Mouse (Mus musculus): ENCODE measurements around the gene Nsun4. TPM values are rescaled to one million over a fixed set of nuclear protein-coding genes. Genes with fewer than 3 reads are reported as not detected.

The Nsun4 gene
- polyA plus RNA-seq (2015; fragmentation: Nextera tagmentation; extraction: Ambion mirVana): 13.7 and 15.6 TPM in 2 replicates

- Histone ChIP-seq H3K27ac (peak within 1 kb of the TSS; percentile 89), H3K27me3 (no peaks in the 10 kb centered on the region), H3K4me1 (peaks cover 16% of the 10 kb centered on the region), H3K4me2 (peak within 1 kb of the TSS; percentile 73), H3K9me3 (replicated peaks) (no peaks in the 10 kb centered on the region), H3K36me3 (ENCODE audit: poor library complexity, severe bottlenecking) (0 out of 2 replicates have a peak, but pooled peaks cover under 1% of the 10 kb centered on the region), H3K4me3 (peak within 1 kb of the TSS; percentile 50), H3K9ac (peak within 1 kb of the TSS; percentile 59)
- under 1% methylated on average over 35 of the region's 35 CpGs for WGBS
- ATAC-seq: peak; percentile 98
Observed at GRCm38 (mm10) chr4:116053399-116053961, at the start of gene Nsun4. Nsun4 (minus strand) TSS chr4:116053876.

GRCm38 (mm10) chr4:116100959-116101358, 47.3 kb upstream of the Nsun4 start:
- ATAC-seq: no peak
- no peaks in the 10 kb centered on the region for H3K4me1 ChIP-seq
- H3K9ac ChIP-seq: no peak overlapping the region
- no peak overlapping the region for H3K4me3 ChIP-seq
- H3K27me3 ChIP-seq: no peaks in the 10 kb centered on the region
- peaks cover 92% of the 10 kb centered on the region for H3K36me3 ChIP-seq (ENCODE audit: poor library complexity, severe bottlenecking)
- no peaks in the 10 kb centered on the region for H3K9me3 ChIP-seq (replicated peaks)
- 91% methylated on average over 7 of the region's 7 CpGs for WGBS
- H3K4me2 ChIP-seq: no peak overlapping the region
- H3K27ac ChIP-seq: no peak overlapping the region

GRCm38 (mm10) chr4:116097211-116097610, 43.5 kb upstream of the Nsun4 start:
- no peak overlapping the region for H3K9ac ChIP-seq
- no peak overlapping the region for H3K4me3 ChIP-seq
- no peaks in the 10 kb centered on the region for H3K27me3 ChIP-seq
- no peak overlapping the region for H3K4me2 ChIP-seq
- no peaks in the 10 kb centered on the region for H3K9me3 ChIP-seq (replicated peaks)
- H3K36me3 ChIP-seq (ENCODE audit: poor library complexity, severe bottlenecking): peaks cover 98% of the 10 kb centered on the region
- ATAC-seq: no peak
- H3K4me1 ChIP-seq: no peaks in the 10 kb centered on the region
- WGBS: 93% methylated on average over 8 of the region's 8 CpGs
- no peak overlapping the region for H3K27ac ChIP-seq

- Histone ChIP-seq H3K4me1 (no peaks in the 10 kb centered on the region), H3K4me2 (no peak overlapping the region), H3K9ac (no peak overlapping the region), H3K27ac (no peak overlapping the region), H3K4me3 (no peak overlapping the region), H3K9me3 (replicated peaks) (no peaks in the 10 kb centered on the region), H3K27me3 (no peaks in the 10 kb centered on the region), H3K36me3 (ENCODE audit: poor library complexity, severe bottlenecking) (peaks cover 98% of the 10 kb centered on the region)
- ATAC-seq: no peak
- 91% methylated on average over 10 of the region's 10 CpGs for WGBS
Observed at GRCm38 (mm10) chr4:116096291-116096690, 42.6 kb upstream of the Nsun4 start.

GRCm38 (mm10) chr4:116088510-116089249, 35.0 kb upstream of the Nsun4 start:
- no peak for ATAC-seq
- Histone ChIP-seq H3K9ac (no peak overlapping the region), H3K27ac (no peak overlapping the region), H3K27me3 (no peaks in the 10 kb centered on the region), H3K36me3 (ENCODE audit: poor library complexity, severe bottlenecking) (peaks cover 88% of the 10 kb centered on the region), H3K9me3 (replicated peaks) (no peaks in the 10 kb centered on the region), H3K4me3 (no peak overlapping the region), H3K4me1 (no peaks in the 10 kb centered on the region), H3K4me2 (no peak overlapping the region)
- 92% methylated on average over 23 of the region's 23 CpGs for WGBS

GRCm38 (mm10) chr4:116077240-116078095, 23.8 kb upstream of the Nsun4 start:
- no peak overlapping the region for H3K27ac ChIP-seq

GRCm38 (mm10) chr4:116076369-116077231, 22.9 kb upstream of the Nsun4 start:
- H3K27ac ChIP-seq: peak overlapping the region; percentile 96
- peak overlapping the region; percentile 92 for H3K4me2 ChIP-seq
- no peaks in the 10 kb centered on the region for H3K9me3 ChIP-seq (replicated peaks)
- H3K36me3 ChIP-seq (ENCODE audit: poor library complexity, severe bottlenecking): peaks cover 23% of the 10 kb centered on the region
- 2% methylated on average over 37 of the region's 37 CpGs for WGBS
- peak; percentile 12; the same call in 1 of the 2 replicates for ATAC-seq
- H3K4me3 ChIP-seq: peak overlapping the region; percentile 84
- peaks cover 35% of the 10 kb centered on the region for H3K4me1 ChIP-seq
- peak overlapping the region; percentile 92 for H3K9ac ChIP-seq
- H3K27me3 ChIP-seq: no peaks in the 10 kb centered on the region

More at GRCm38 (mm10) chr4:116077240-116078095, 23.8 kb upstream of the Nsun4 start:
- ATAC-seq: no peak
- Histone ChIP-seq H3K9me3 (replicated peaks) (no peaks in the 10 kb centered on the region), H3K4me3 (peak overlapping the region; percentile 84), H3K36me3 (ENCODE audit: poor library complexity, severe bottlenecking) (peaks cover 26% of the 10 kb centered on the region), H3K27me3 (no peaks in the 10 kb centered on the region), H3K4me1 (peaks cover 35% of the 10 kb centered on the region), H3K9ac (peak overlapping the region; percentile 92), H3K4me2 (peak overlapping the region; percentile 92)
- WGBS: 65% methylated on average over 3 of the region's 3 CpGs

- Histone ChIP-seq H3K4me1 (peaks cover 35% of the 10 kb centered on the region), H3K9me3 (replicated peaks) (no peaks in the 10 kb centered on the region), H3K4me3 (peak overlapping the region; percentile 84), H3K4me2 (peak overlapping the region; percentile 92), H3K27ac (peak overlapping the region; percentile 96), H3K36me3 (ENCODE audit: poor library complexity, severe bottlenecking) (peaks cover 16% of the 10 kb centered on the region), H3K9ac (peak overlapping the region; percentile 92), H3K27me3 (no peaks in the 10 kb centered on the region)
- ATAC-seq: peak; percentile 71
- WGBS: under 1% methylated on average over 62 of the region's 77 CpGs
Observed at GRCm38 (mm10) chr4:116075631-116076368, 22.1 kb upstream of the Nsun4 start.

- H3K9me3 ChIP-seq (replicated peaks): no peaks in the 10 kb centered on the region
- peaks cover 35% of the 10 kb centered on the region for H3K4me1 ChIP-seq
- peak within 1 kb of the TSS; percentile 92 for H3K4me2 ChIP-seq
- under 1% methylated on average over 55 of the region's 55 CpGs for WGBS
- H3K27ac ChIP-seq: peak within 1 kb of the TSS; percentile 96
- peak; percentile 96 for ATAC-seq
- H3K4me3 ChIP-seq: peak within 1 kb of the TSS; percentile 84
- H3K27me3 ChIP-seq: no peaks in the 10 kb centered on the region
- peak within 1 kb of the TSS; percentile 92 for H3K9ac ChIP-seq
- H3K36me3 ChIP-seq (ENCODE audit: poor library complexity, severe bottlenecking): peaks cover 13% of the 10 kb centered on the region
Observed at GRCm38 (mm10) chr4:116074861-116075620, 21.4 kb upstream of the Nsun4 start, which contains the start of the genes Uqcrh and Lrrc41. Uqcrh (minus strand) TSS chr4:116075071. Lrrc41 (plus strand) TSS chr4:116075269.

GRCm38 (mm10) chr4:116074145-116074675, 20.5 kb upstream of the Nsun4 start:
- H3K9me3 ChIP-seq (replicated peaks): no peaks in the 10 kb centered on the region
- peak overlapping the region; percentile 84 for H3K4me3 ChIP-seq
- peaks cover 14% of the 10 kb centered on the region for H3K36me3 ChIP-seq (ENCODE audit: poor library complexity, severe bottlenecking)
- H3K4me1 ChIP-seq: peaks cover 35% of the 10 kb centered on the region
- peak overlapping the region; percentile 92 for H3K4me2 ChIP-seq
- peak overlapping the region; percentile 92 for H3K9ac ChIP-seq
- H3K27ac ChIP-seq: no peak overlapping the region
- no peak for ATAC-seq
- WGBS: 2% methylated on average over 8 of the region's 8 CpGs
- H3K27me3 ChIP-seq: no peaks in the 10 kb centered on the region
